Mouse (Mus musculus) CH12.LX (cell line): ENCODE data around the gene Cstad. TPM values are rescaled to one million over a fixed set of nuclear protein-coding genes. Genes with fewer than 3 reads are reported as not detected.

Experiments
- DNase-seq: peaks from one replicate; pipeline ENCODE4 v3.0.0-alpha.2; 2013; ENCODE audit errors: extremely low read depth
- H3K27ac ChIP-seq: 2 replicates; pipeline ENCODE4 v1.5.1; 2012; ENCODE audit warnings: low read depth, mild to moderate bottlenecking, control low read depth, moderate library complexity; ENCODE audit not compliant: insufficient read depth
- H3K27me3 ChIP-seq: replicated peaks from 2 replicates; pipeline ENCODE3; 2012; ENCODE audit warnings: inconsistent platforms
- H3K36me3 ChIP-seq, 2 experiments: replicated peaks in 1 of 2; 2 replicates each; pipeline versions ENCODE3 to v1.6.1; 2012; ENCODE audit warnings: inconsistent platforms in 1 of 2, low read length in 1 of 2, mild to moderate bottlenecking in 1 of 2, mixed read lengths in 1 of 2, moderate library complexity in 1 of 2; ENCODE audit not compliant: control insufficient read depth in 1 of 2, insufficient read depth in 1 of 2
- H3K4me1 ChIP-seq, 2 experiments: 2 replicates each; pipeline ENCODE4 v1.6.1; 2012; ENCODE audit warnings: inconsistent platforms in 1 of 2, moderate library complexity in 1 of 2; ENCODE audit not compliant: insufficient read depth in 2 of 2, control insufficient read depth in 1 of 2
- H3K4me2 ChIP-seq: 2 replicates; pipeline ENCODE4 v1.6.1; 2012; ENCODE audit warnings: low read depth, mild to moderate bottlenecking, control low read depth; ENCODE audit not compliant: poor library complexity, insufficient read depth, severe bottlenecking
- H3K4me3 ChIP-seq, 3 experiments: fragments of 150-350 bp in 1 of 3; sonication (generic) in 1 of 3; replicated peaks in 1 of 3; 2 replicates each; pipeline versions ENCODE3 to v1.5.1; 2011 to 2012; ENCODE audit warnings: low read depth in 2 of 3, low read length in 2 of 3, mild to moderate bottlenecking in 2 of 3, moderate library complexity in 2 of 3, control low read depth in 1 of 3, improper control_type of control experiment in 1 of 3, inconsistent platforms in 1 of 3, mixed read lengths in 1 of 3; ENCODE audit not compliant: poor library complexity in 1 of 3
- H3K79me2 ChIP-seq: replicated peaks from 2 replicates; pipeline ENCODE4 v1.6.1; 2012; ENCODE audit warnings: mild to moderate bottlenecking, moderate library complexity; ENCODE audit not compliant: control insufficient read depth, poor library complexity, insufficient read depth, severe bottlenecking; ENCODE audit errors: extremely low read depth
- H3K9ac ChIP-seq: 2 replicates; pipeline ENCODE4 v1.6.1; 2012; ENCODE audit warnings: low read depth, mild to moderate bottlenecking, control low read depth, moderate library complexity; ENCODE audit not compliant: insufficient read depth
- H3K9me3 ChIP-seq: replicated peaks from 2 replicates; pipeline ENCODE3; 2012; ENCODE audit warnings: low read length, inconsistent platforms, mixed read lengths
- BHLHE40 ChIP-seq: IDR thresholded peaks from 2 replicates; pipeline ENCODE4 v1.6.1; 2011; ENCODE audit warnings: mild to moderate bottlenecking, low read depth, low read length, improper control_type of control experiment
- E2F4 ChIP-seq: IDR thresholded peaks from 2 replicates; pipeline ENCODE4 v1.6.1; 2011; ENCODE audit warnings: low read depth, low read length, improper control_type of control experiment; ENCODE audit not compliant: insufficient replicate concordance
- ETS1 ChIP-seq: conservative IDR thresholded peaks from 2 replicates; pipeline ENCODE4 v1.6.1; 2012; ENCODE audit warnings: low read depth, mild to moderate bottlenecking, inconsistent platforms, low read length, improper control_type of control experiment, moderate library complexity
- IRF4 ChIP-seq: IDR thresholded peaks from 2 replicates; pipeline ENCODE4 v1.6.1; 2014; ENCODE audit warnings: low read depth, mild to moderate bottlenecking, inconsistent platforms, low read length, improper control_type of control experiment
- JUN ChIP-seq: IDR thresholded peaks from 2 replicates; pipeline ENCODE4 v1.6.1; 2011; ENCODE audit warnings: low read depth, mild to moderate bottlenecking, low read length, improper control_type of control experiment, moderate library complexity; ENCODE audit not compliant: insufficient read depth
- JUND ChIP-seq: conservative IDR thresholded peaks from 2 replicates; pipeline ENCODE4 v1.6.1; 2011; ENCODE audit warnings: low read depth, low read length, improper control_type of control experiment
- KAT2A ChIP-seq: IDR thresholded peaks from 2 replicates; pipeline ENCODE4 v1.6.1; 2012; ENCODE audit warnings: low read length, improper control_type of control experiment, inconsistent platforms; ENCODE audit not compliant: insufficient replicate concordance
- MAFK ChIP-seq: IDR thresholded peaks from 2 replicates; pipeline ENCODE4 v1.6.1; 2011; ENCODE audit warnings: low read length, improper control_type of control experiment; ENCODE audit not compliant: insufficient replicate concordance
- MAX ChIP-seq: IDR thresholded peaks from 2 replicates; pipeline ENCODE4 v1.6.1; 2011; ENCODE audit warnings: low read length, improper control_type of control experiment
- MAZ ChIP-seq: IDR thresholded peaks from 2 replicates; pipeline ENCODE4 v1.6.1; 2012; ENCODE audit warnings: low read depth, mild to moderate bottlenecking, inconsistent platforms, low read length, improper control_type of control experiment, moderate library complexity
- MXI1 ChIP-seq: IDR thresholded peaks from 2 replicates; pipeline ENCODE4 v1.6.1; 2011; ENCODE audit warnings: mild to moderate bottlenecking, low read depth, low read length, improper control_type of control experiment
- MYC ChIP-seq: IDR thresholded peaks from 2 replicates; pipeline ENCODE4 v1.6.1; 2011; ENCODE audit warnings: low read depth, mild to moderate bottlenecking, improper control_type of control experiment, low read length
- PAX5 ChIP-seq: IDR thresholded peaks from 2 replicates; pipeline ENCODE4 v1.6.1; 2012; ENCODE audit warnings: low read length, inconsistent platforms, mixed read lengths
- POLR2A ChIP-seq: IDR thresholded peaks from 2 replicates; pipeline ENCODE4 v1.6.1; 2011; ENCODE audit warnings: low read depth, mild to moderate bottlenecking, improper control_type of control experiment, low read length
- RAD21 ChIP-seq: IDR thresholded peaks from 2 replicates; pipeline ENCODE4 v1.6.1; 2011; ENCODE audit warnings: low read depth, mild to moderate bottlenecking, low read length, improper control_type of control experiment, moderate library complexity
- SMC3 ChIP-seq: IDR thresholded peaks from 2 replicates; pipeline ENCODE4 v1.6.1; 2011; ENCODE audit warnings: low read depth, low read length, improper control_type of control experiment
- TBP ChIP-seq: conservative IDR thresholded peaks from 2 replicates; pipeline ENCODE4 v1.6.1; 2011; ENCODE audit warnings: low read depth, low read length, improper control_type of control experiment
- UBTF ChIP-seq: IDR thresholded peaks from 2 replicates; pipeline ENCODE4 v1.6.1; 2012; ENCODE audit warnings: low read depth, mild to moderate bottlenecking, inconsistent platforms, low read length, improper control_type of control experiment, moderate library complexity
- USF1 ChIP-seq: IDR thresholded peaks from 2 replicates; pipeline ENCODE4 v1.6.1; 2014; ENCODE audit warnings: low read depth, mild to moderate bottlenecking, inconsistent platforms, low read length, improper control_type of control experiment
- USF2 ChIP-seq: conservative IDR thresholded peaks from 2 replicates; pipeline ENCODE4 v1.6.1; 2011; ENCODE audit warnings: low read depth, low read length, improper control_type of control experiment
- ZC3H11A ChIP-seq: IDR thresholded peaks from 2 replicates; pipeline ENCODE4 v1.6.1; 2012; ENCODE audit warnings: low read depth, mild to moderate bottlenecking, inconsistent platforms, low read length, improper control_type of control experiment
- ZKSCAN1 ChIP-seq: IDR thresholded peaks from 2 replicates; pipeline ENCODE4 v1.6.1; 2012; ENCODE audit warnings: low read depth, inconsistent platforms, low read length, improper control_type of control experiment, borderline replicate concordance
- ZNF384 ChIP-seq: IDR thresholded peaks from 2 replicates; pipeline ENCODE4 v1.6.1; 2012; ENCODE audit warnings: low read depth, low read length, improper control_type of control experiment, inconsistent platforms
- dilution Hi-C: fragments of 300-500 bp; cut with MboI; formaldehyde crosslinking; loops from 2 replicates; pipeline ENCODE4 v1.14.3; 2020; ENCODE audit warnings: low sequenced_read_pairs; ENCODE audit not compliant: extremely low pct_unique_long_range_greater_than_20kb, extremely low pct_ligation_motif_present
- in situ Hi-C: fragments of 300-500 bp; cut with MboI; formaldehyde crosslinking; loops from 3 replicates; pipeline ENCODE4 v1.14.3; 2019; ENCODE audit warnings: low sequenced_read_pairs, low pct_ligation_motif_present, low pct_unique_long_range_greater_than_20kb, mixed read lengths
- polyA plus RNA-seq: library from polyadenylated mRNA; unstranded; fragments of >175 nt; gene quantifications from 2 replicates; pipeline ENCODE4 v1.2.1, GENCODE M21; 2012; ENCODE audit warnings: low read depth; ENCODE audit not compliant: insufficient read length
- total RNA-seq, 2 experiments: library from RNA; depleted of rRNA; stranded (reverse); fragments of 300-350 nt in 1 of 2; fragments of >200 nt in 1 of 2; gene quantifications; 2 replicates each; pipeline ENCODE4 v1.2.3; 2012 to 2014

The Cstad gene
- total and polyA plus RNA-seq, 3 experiments, result 0.29 to 0.51 TPM; not detected in 1

DNA sequence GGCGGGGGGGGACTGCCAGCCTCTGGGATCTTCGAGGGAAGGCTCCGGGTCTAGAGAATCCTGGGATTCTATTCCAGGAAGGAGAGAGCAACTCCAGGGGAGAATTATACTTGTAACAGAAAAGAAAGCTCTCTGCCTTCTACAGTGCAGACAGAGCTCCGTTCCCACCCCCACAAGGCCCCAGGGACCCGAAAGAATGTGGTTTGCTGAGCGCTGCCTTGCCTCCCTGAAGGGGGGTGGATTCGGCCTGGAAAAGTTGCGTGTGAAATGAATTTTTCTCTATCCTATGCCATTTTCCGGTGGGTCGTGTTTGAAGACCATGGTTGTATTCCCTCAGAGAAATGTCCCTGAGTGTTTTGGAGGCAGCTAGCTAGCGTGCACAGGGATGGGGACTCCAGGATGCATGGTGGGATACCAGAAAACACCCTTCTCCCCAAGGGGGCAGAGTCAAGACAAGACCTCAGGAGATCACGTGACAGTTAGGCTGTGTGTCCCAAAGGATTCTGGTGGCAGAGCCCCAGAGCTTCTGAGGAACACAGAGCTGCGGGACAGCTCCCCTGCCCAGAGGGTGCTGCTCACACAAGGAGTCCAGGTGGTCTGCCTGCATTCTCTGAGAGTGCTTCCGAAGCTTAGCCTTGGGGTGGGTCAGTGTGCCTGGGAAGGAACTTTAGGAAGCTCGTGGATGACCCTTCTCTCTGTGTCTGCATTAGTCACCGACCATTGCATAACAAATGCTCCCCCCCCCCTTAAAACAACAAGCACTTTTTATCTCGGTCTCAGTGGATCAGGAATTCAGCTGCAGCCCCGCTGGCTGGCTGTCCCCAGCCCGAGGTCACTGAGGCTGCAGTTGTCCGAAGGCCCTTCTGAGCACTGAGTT is 6.4 kb downstream of the Cstad start:
- H3K36me3 ChIP-seq, result no peaks in the 10 kb centered on the region
- H3K9me3 ChIP-seq, result peaks cover 2% of the 10 kb centered on the region
- no peak for DNase-seq
- dilution Hi-C loops, result no loop called here
- H3K4me1 ChIP-seq, result peaks cover 11 to 48% of the 10 kb centered on the region in 2 experiments
- H3K27ac ChIP-seq, result no peak overlapping the region
- H3K9ac ChIP-seq, result no peak overlapping the region
- in situ Hi-C loops, result no loop called here
- no peaks in the 10 kb centered on the region for H3K79me2 ChIP-seq
- TF ChIP-seq E2F4 (no peak), ZKSCAN1 (no peak), RAD21 (no peak), ZNF384 (no peak), MAFK (no peak), MAX (no peak), USF1 (no peak), USF2 (no peak), MAZ (no peak), ETS1 (no peak), PAX5 (no peak), TBP (no peak), MYC (no peak), KAT2A (no peak), POLR2A (no peak), IRF4 (no peak)
- H3K4me2 ChIP-seq, result no peak overlapping the region
- H3K4me3 ChIP-seq, result no peak overlapping the region
- no peaks in the 10 kb centered on the region for H3K27me3 ChIP-seq

DNA sequence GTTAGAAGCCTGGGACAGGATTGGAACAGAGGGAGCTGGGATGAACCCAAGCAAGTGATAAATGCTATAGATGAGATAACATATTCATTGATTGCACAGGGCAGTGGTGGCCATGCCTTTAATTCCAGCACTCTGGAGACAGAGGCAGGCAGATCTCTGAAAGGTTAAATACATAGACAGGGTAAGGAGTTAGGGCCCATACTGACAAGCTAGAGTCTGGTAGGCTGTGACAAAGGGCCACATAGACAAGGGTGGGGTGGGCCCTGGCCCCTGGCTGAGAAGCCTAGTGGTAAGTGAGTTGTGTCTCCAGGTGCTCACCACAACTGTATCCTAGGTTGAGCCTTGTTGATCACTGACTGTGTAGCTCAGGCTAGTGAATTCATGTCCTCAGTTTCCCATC is 7.6 kb downstream of the Cstad start:
- H3K27me3 ChIP-seq, result no peaks in the 10 kb centered on the region
- dilution Hi-C loops, result no loop called here

More for the DNA sequence above, 7.6 kb downstream of the Cstad start:
- Histone ChIP-seq H3K4me3 (no peak overlapping the region), H3K4me1 (peaks cover 11 to 47% of the 10 kb centered on the region in 2 experiments), H3K36me3 (no peaks in the 10 kb centered on the region)
- in situ Hi-C loops, result no loop called here
- TF ChIP-seq UBTF (no peak), MXI1 (no peak), JUN (no peak), BHLHE40 (no peak), ZC3H11A (no peak), SMC3 (no peak), JUND (no peak), E2F4 (no peak), USF2 (no peak)
- TF ChIP-seq, all 38 proteins: peak for 0
- Histone ChIP-seq H3K9me3 (peaks cover 2% of the 10 kb centered on the region), H3K4me2 (no peak overlapping the region), H3K27ac (no peak overlapping the region), H3K9ac (no peak overlapping the region), H3K79me2 (no peaks in the 10 kb centered on the region)
- DNase-seq, result no peak
